Mouse (Mus musculus): ENCODE results near the gene Col16a1.

DNA sequence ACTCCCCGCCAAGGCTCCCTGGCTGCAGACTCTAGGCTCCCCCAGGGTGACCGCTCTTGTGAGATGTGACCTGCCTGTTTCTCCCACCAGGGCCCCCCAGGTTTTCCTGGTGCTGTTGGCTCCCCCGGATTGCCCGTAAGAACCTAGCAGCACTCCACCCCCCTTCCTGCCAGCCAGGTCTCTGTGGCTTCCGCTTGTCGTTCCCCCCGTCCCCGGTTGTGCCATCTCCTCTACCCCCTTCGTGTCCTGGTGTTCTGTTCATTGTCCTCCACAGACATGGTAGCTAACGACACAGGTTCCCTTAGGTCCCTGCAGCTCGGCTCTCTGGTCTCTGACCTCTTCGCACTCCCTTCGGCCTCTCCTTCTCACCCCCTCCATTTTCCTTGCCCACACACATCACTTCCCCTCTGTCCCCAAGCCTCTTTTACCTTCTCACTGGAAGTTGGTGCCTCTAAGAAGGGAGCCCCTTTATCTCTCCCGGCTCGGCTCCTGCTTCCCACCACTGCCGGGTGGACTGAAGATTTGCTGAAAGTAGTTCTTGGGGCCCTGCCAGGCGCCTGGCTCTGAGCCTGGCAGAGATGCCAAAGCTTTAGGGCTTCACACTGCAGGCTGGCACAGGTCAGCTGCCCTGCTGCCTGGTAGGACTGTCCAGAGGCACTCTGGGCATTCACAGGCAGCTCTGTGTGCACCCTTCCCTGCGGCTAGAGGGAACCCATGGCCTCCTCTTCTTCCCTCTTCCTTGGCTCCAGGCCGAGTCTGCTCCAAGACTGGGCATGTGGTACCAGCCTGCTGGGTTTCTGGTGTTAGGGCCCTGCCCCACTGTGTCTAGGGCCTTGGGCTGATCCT lies 33.9 kb downstream of the Col16a1 start:
- TF ChIP-seq CTCF (IDR thresholded peaks at IDR 0.05; ENCODE audit: borderline replicate concordance, extremely low read depth, insufficient read depth, insufficient read length), result no peak
- TF ChIP-seq POLR2A (IDR thresholded peaks at IDR 0.05; ENCODE audit: borderline replicate concordance, extremely low read depth, insufficient read depth, insufficient read length, poor library complexity, severe bottlenecking), result no peak
